Mouse (Mus musculus) forebrain, postnatal 0 days (tissue): ENCODE data around the gene Gnb2. TPM values are rescaled to one million over a fixed set of nuclear protein-coding genes. Genes with fewer than 3 reads are reported as not detected.
A peak's percentile ranks its signal among the peaks of the same experiment; 100 is the strongest.

Experiments
- ATAC-seq: fragments of 200-750 bp; cut with Nextera tagmentation; 2 replicates; pipeline ENCODE4 v1.8.0; 2017; ENCODE audit warnings: mild to moderate bottlenecking, moderate library complexity
- DNase-seq: peaks from one replicate; pipeline ENCODE4 v3.0.0-alpha.2; 2015
- H3K27ac ChIP-seq: fragments of 300-500 bp; sonication (generic); 2 replicates; pipeline ENCODE4 v1.5.1; 2014; ENCODE audit warnings: low read depth, mild to moderate bottlenecking, antibody characterized with exemption, low read length, moderate library complexity, mixed read lengths
- H3K27me3 ChIP-seq: fragments of 300-500 bp; sonication (generic); 2 replicates; pipeline ENCODE4 v1.6.1; 2014; ENCODE audit warnings: mild to moderate bottlenecking, low read length, mixed read lengths; ENCODE audit not compliant: insufficient read depth
- H3K36me3 ChIP-seq: fragments of 300-500 bp; sonication (generic); 2 replicates; pipeline ENCODE4 v1.6.1; 2014; ENCODE audit warnings: mild to moderate bottlenecking, moderate library complexity; ENCODE audit not compliant: insufficient read depth
- H3K4me1 ChIP-seq: fragments of 300-500 bp; sonication (generic); 2 replicates; pipeline ENCODE4 v1.6.1; 2014; ENCODE audit warnings: antibody characterized with exemption; ENCODE audit not compliant: insufficient read depth
- H3K4me2 ChIP-seq: fragments of 300-500 bp; sonication (generic); 2 replicates; pipeline ENCODE4 v1.6.1; 2014; ENCODE audit warnings: low read depth, mild to moderate bottlenecking, moderate library complexity
- H3K4me3 ChIP-seq: fragments of 300-500 bp; sonication (generic); 2 replicates; pipeline ENCODE4 v1.5.1; 2014; ENCODE audit warnings: low read depth, low read length, mixed read lengths
- H3K9ac ChIP-seq: fragments of 300-500 bp; sonication (generic); 2 replicates; pipeline ENCODE4 v1.6.1; 2014; ENCODE audit warnings: mild to moderate bottlenecking
- H3K9me3 ChIP-seq: fragments of 300-500 bp; sonication (generic); 2 replicates; pipeline ENCODE4 v1.6.1; 2016; ENCODE audit warnings: low read length
- CTCF ChIP-seq: sonication (generic); IDR thresholded peaks from 2 replicates; pipeline ENCODE4 v1.5.1; 2016; ENCODE audit warnings: antibody characterized with exemption, control low read depth, low read depth
- WGBS: fragments of 180-500 bp; shearing (Covaris S2); extraction: QIAGEN DNeasy Blood & Tissue Kit; methylation state at CpG from one replicate; pipeline ENCODE4 v1.1.7; 2014; 5-methylcytosine and 5-hydroxymethylcytosine counted together
- polyA plus RNA-seq: library from polyadenylated mRNA; unstranded; fragments of >200 nt; fragmentation: Nextera tagmentation; extraction: Ambion mirVana; gene quantifications from 2 replicates; pipeline ENCODE4 v1.2.1, GENCODE M21; 2015
- total RNA-seq: library from RNA; depleted of rRNA; stranded (reverse); fragments of >200 nt; gene quantifications from 2 replicates; pipeline ENCODE4 v1.2.3, GENCODE M21; 2014

Gnb2 gene
- total and polyA plus RNA-seq, 2 experiments from 2014 or later: 766 to 1,339 TPM

- under 1% methylated on average over 51 of the region's 51 CpGs for WGBS
- Histone ChIP-seq H3K4me2 (peak overlapping the region; percentile 90), H3K9me3 (no peaks in the 10 kb centered on the region), H3K36me3 (peaks cover 30% of the 10 kb centered on the region), H3K27ac (peak overlapping the region; percentile 98), H3K9ac (peak overlapping the region; percentile 98), H3K27me3 (no peaks in the 10 kb centered on the region), H3K4me1 (no peaks in the 10 kb centered on the region), H3K4me3 (peak overlapping the region; percentile 58)
- no peak for TF ChIP-seq CTCF
- peak; percentile 92 for DNase-seq
- peak; percentile 14 for ATAC-seq
Measured at GRCm38 (mm10) chr5:137531414-137532130, 1.7 kb downstream of the Gnb2 start.

DNA sequence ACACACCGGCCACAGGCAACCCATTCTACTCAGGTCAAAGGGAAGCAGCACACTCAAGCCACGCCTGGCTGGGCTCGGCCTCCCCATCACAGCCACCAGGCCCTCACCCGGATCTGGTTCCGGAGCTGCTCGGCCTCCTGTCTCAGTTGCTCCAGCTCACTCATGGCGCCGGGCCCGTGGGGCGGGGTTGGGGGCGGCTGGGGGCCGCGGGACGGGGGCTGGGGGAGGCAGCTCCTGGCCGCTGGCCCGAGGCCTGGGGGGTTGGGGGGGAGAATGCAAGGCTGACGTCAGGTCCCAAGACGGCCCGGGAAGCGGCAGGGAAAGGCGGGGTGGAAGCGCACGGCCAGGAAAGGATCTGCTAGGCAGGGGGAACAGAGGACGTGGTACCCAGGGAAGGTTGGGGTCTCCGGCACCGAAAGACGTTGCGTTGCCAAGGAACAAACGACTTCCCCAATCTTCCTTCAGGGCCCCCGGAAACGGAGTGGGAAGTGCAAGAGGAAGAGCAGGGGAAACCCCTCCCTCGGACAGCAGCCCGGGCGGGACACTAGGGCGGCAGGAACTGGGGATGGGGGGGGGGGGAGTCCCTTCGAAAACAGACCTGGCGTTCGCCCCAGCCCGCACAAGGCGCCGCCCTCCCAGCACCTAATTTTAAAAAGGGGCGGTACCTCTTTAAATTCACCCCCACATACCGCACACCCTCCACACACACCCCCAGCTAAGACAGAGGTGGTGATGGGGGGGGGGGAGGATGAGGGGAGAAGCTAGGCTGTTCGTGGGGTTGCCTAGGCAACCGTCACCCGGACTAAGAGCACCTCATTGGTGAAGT lies 2.5 kb downstream of the Gnb2 start:
- Histone ChIP-seq H3K36me3 (peaks cover 37% of the 10 kb centered on the region), H3K9me3 (no peaks in the 10 kb centered on the region), H3K4me1 (no peaks in the 10 kb centered on the region), H3K27me3 (no peaks in the 10 kb centered on the region), H3K4me3 (peak overlapping the region; percentile 58), H3K27ac (peak overlapping the region; percentile 98), H3K9ac (peak overlapping the region; percentile 98), H3K4me2 (peak overlapping the region; percentile 90)
- WGBS: under 1% methylated on average over 44 of the region's 46 CpGs
- DNase-seq (peak; percentile 68), ATAC-seq (peak; percentile 78)
- no peak for TF ChIP-seq CTCF

- no peaks in the 10 kb centered on the region for H3K27me3 ChIP-seq
- H3K9ac ChIP-seq: peak overlapping the region; percentile 98
- no peaks in the 10 kb centered on the region for H3K9me3 ChIP-seq
- H3K4me3 ChIP-seq: peak overlapping the region; percentile 58
- no peak for ATAC-seq
- no peak for DNase-seq
- peaks cover 43% of the 10 kb centered on the region for H3K36me3 ChIP-seq
- H3K27ac ChIP-seq: peak overlapping the region; percentile 98
- TF ChIP-seq CTCF: no peak
- WGBS: 61% methylated on average over 8 of the region's 8 CpGs
- H3K4me2 ChIP-seq: peak overlapping the region; percentile 90
- no peaks in the 10 kb centered on the region for H3K4me1 ChIP-seq
Measured at GRCm38 (mm10) chr5:137530075-137530474, 3.2 kb downstream of the Gnb2 start.

- H3K9me3 ChIP-seq: no peaks in the 10 kb centered on the region
- WGBS: 70% methylated on average over 15 of the region's 15 CpGs
- H3K27ac ChIP-seq: 0 out of 2 replicates have a peak overlapping the region, but pooled peaks have one; percentile 29
- H3K27me3 ChIP-seq: no peaks in the 10 kb centered on the region
- no peak for TF ChIP-seq CTCF
- no peak overlapping the region for H3K4me3 ChIP-seq
- ATAC-seq: no peak
- no peaks in the 10 kb centered on the region for H3K4me1 ChIP-seq
- no peak for DNase-seq
- H3K36me3 ChIP-seq: peaks cover 50% of the 10 kb centered on the region
- H3K4me2 ChIP-seq: peak overlapping the region; percentile 90
- 0 out of 2 replicates have a peak overlapping the region, but pooled peaks have one; percentile 18 for H3K9ac ChIP-seq
Measured at GRCm38 (mm10) chr5:137529221-137529995, 3.9 kb downstream of the Gnb2 start.

- H3K4me3 ChIP-seq: no peak overlapping the region
- H3K27me3 ChIP-seq: no peaks in the 10 kb centered on the region
- H3K27ac ChIP-seq: 0 out of 2 replicates have a peak overlapping the region, but pooled peaks have one; percentile 4
- H3K36me3 ChIP-seq: peaks cover 60% of the 10 kb centered on the region
- H3K4me2 ChIP-seq: no peak overlapping the region
- no peaks in the 10 kb centered on the region for H3K9me3 ChIP-seq
- ATAC-seq (no peak), DNase-seq (no peak)
- no peak for TF ChIP-seq CTCF
- H3K9ac ChIP-seq: no peak overlapping the region
- no peaks in the 10 kb centered on the region for H3K4me1 ChIP-seq
- 83% methylated on average over 22 of the region's 22 CpGs for WGBS
Measured at GRCm38 (mm10) chr5:137528247-137528968, 4.9 kb downstream of the Gnb2 start.

- peaks cover 70% of the 10 kb centered on the region for H3K36me3 ChIP-seq
Measured at GRCm38 (mm10) chr5:137527413-137527812, 5.9 kb downstream of the Gnb2 start.

More at GRCm38 (mm10) chr5:137527413-137527812, 5.9 kb downstream of the Gnb2 start:
- H3K27ac ChIP-seq: no peak overlapping the region
- no peak overlapping the region for H3K9ac ChIP-seq
- no peaks in the 10 kb centered on the region for H3K27me3 ChIP-seq
- H3K4me3 ChIP-seq: no peak overlapping the region
- no peaks in the 10 kb centered on the region for H3K9me3 ChIP-seq
- DNase-seq (no peak), ATAC-seq (no peak)
- no peak overlapping the region for H3K4me2 ChIP-seq
- 20% methylated on average over 1 of the region's 1 CpGs for WGBS
- no peaks in the 10 kb centered on the region for H3K4me1 ChIP-seq
- TF ChIP-seq CTCF: no peak
